Mouse (Mus musculus): ENCODE data around the gene Pnpla3. TPM values are rescaled to one million over a fixed set of nuclear protein-coding genes. Genes with fewer than 3 reads are reported as not detected.

The Pnpla3 gene
- polyA plus RNA-seq, 1 experiment from 2014 or later = 0.61 TPM

DNA sequence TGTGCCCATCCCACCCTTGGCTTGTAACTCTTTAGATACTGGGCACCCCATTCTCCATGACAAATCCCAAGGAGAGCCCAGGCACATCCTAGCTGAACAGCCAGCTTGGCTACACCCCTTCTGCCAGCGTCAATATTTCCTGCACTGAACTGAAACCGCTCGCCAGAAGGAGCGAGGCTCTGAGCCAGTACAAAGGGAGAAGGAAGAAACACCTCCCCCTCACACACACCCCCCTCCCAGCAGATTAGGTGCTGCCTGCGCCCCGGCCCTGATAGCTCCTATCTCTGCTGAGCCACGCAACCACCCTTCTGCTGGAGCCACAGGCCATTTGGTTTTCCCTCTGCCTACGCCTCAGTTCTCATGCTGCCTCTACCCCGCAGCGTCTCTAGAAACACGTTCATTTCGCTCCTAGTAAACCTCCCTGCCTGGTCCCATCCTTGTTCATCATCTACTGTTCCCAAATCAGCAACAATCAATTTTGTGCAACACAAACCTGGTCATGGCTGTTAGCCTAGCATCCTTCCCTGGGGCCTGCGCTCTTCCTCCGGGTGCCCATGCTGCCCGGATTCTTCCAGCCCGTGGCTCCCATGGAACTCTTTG lies 63.6 kb downstream of the Pnpla3 start:
- H3K27me3 ChIP-seq (ENCODE audit: control insufficient read depth, insufficient read depth, low read length) = no peaks in the 10 kb centered on the region
- peak; percentile 36 for ATAC-seq (ENCODE audit: insufficient number of reproducible peaks, insufficient read depth, low FRiP score, low read depth)
- H3K4me1 ChIP-seq (ENCODE audit: control insufficient read depth in 2 of 2, insufficient read depth in 2 of 2, low read length in 2 of 2) = peaks cover 15 to 20% of the 10 kb centered on the region in 2 experiments
- H3K36me3 ChIP-seq (ENCODE audit: control insufficient read depth, insufficient read depth, low read length) = 0 out of 2 replicates have a peak, but pooled peaks cover 3% of the 10 kb centered on the region
- peak overlapping the region; percentile 85 for H3K4me2 ChIP-seq (ENCODE audit: low read length)
- H3K9ac ChIP-seq (ENCODE audit: low read length) = peak overlapping the region; percentile 80
- H3K9me3 ChIP-seq (ENCODE audit: control insufficient read depth, low read length) = no peaks in the 10 kb centered on the region
- WGBS = 4% methylated on average over 16 of the region's 16 CpGs
- peak overlapping the region; percentile 63 to 65 for H3K4me3 ChIP-seq (ENCODE audit: control insufficient read depth in 1 of 2, insufficient read depth in 1 of 2, low read depth in 1 of 2, low read length in 2 of 2)
- peak overlapping the region; percentile 52 to 81 for H3K27ac ChIP-seq (replicated peaks in 1 of 2; ENCODE audit: control insufficient read depth in 1 of 2, insufficient read depth in 1 of 2, low read depth in 2 of 2, low read length in 2 of 2)

DNA sequence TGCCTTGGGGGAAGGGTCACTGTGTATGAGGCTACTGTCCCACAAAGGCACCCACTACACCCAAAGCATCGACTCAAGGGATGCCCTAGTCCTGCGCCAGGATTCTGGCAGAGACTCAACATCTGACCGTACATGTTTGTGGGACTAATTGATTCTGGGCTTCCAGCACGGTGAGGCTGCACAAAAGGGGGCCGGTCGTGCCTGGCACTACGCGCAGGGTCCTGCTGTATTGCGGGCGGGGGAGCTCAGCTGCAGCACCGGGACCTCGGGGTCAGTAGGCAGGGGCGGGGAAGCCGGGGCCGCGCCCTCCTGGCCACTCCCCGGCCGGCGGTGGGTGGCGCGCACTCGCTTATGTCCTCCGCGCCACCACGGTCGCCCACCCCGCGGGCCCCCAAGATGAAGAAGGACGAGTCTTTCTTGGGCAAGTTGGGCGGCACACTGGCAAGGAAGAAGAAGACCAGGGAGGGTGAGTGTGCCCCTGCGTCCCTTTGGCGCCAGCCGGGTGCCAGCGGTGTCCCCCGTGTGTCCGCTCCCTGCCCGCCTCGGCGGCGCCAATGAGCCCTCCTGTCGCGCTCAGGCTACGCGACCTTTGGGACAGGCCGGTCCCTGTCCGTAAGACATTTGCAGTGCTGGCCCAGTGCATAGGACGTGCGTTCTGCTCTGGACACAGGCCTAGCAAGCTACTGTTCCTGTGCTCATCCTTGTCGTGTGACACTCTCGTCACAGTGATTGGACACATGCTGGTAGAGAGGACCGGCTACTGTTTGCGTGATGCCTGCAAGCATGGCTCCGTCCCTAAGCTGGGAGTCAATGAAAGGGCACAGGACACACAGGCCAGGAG lies 64.3 kb downstream of the Pnpla3 start, which contains the start of gene Parvb:
TSS of gene Parvb (plus strand) at position 323 of the 841 bp plus-strand sequence.
- peak; percentile 69 for ATAC-seq (ENCODE audit: insufficient number of reproducible peaks, insufficient read depth, low FRiP score, low read depth)
- Histone ChIP-seq H3K27me3 (ENCODE audit: control insufficient read depth, insufficient read depth, low read length) (no peaks in the 10 kb centered on the region), H3K9me3 (ENCODE audit: control insufficient read depth, low read length) (no peaks in the 10 kb centered on the region), H3K4me1 (ENCODE audit: control insufficient read depth in 2 of 2, insufficient read depth in 2 of 2, low read length in 2 of 2) (peaks cover 15 to 20% of the 10 kb centered on the region in 2 experiments), H3K4me2 (ENCODE audit: low read length) (peak within 1 kb of the TSS; percentile 85), H3K27ac (replicated peaks in 1 of 2; ENCODE audit: control insufficient read depth in 1 of 2, insufficient read depth in 1 of 2, low read depth in 2 of 2, low read length in 2 of 2) (peak within 1 kb of the TSS; percentile 52 to 81), H3K36me3 (ENCODE audit: control insufficient read depth, insufficient read depth, low read length) (0 out of 2 replicates have a peak, but pooled peaks cover 3% of the 10 kb centered on the region), H3K4me3 (ENCODE audit: control insufficient read depth in 1 of 2, insufficient read depth in 1 of 2, low read depth in 1 of 2, low read length in 2 of 2) (peak within 1 kb of the TSS; percentile 63 to 65), H3K9ac (ENCODE audit: low read length) (peak within 1 kb of the TSS; percentile 80)
- WGBS = under 1% methylated on average over 52 of the region's 53 CpGs

DNA sequence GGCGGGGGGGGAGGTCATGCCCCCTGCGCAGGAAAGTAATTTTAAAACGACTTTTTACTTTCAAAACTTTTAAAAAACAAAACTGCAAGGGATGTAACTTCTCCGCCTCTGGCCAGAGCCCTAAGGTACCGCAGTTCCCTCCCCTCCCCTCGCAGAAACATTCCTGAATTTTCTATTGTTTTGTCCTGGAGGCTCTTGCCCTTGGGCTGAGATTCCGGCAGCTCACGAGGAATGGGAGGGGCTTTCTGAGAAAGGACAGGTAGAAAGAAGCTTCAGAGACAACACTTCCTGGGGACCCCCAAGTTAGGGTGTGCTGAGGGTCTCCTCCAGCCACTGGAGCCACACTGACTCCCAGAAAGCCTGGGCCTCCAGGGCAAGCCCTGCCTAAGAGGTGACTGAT lies 65.0 kb downstream of the Pnpla3 start:
- 6% methylated on average over 8 of the region's 8 CpGs for WGBS
- Histone ChIP-seq H3K4me3 (ENCODE audit: control insufficient read depth in 1 of 2, insufficient read depth in 1 of 2, low read depth in 1 of 2, low read length in 2 of 2) (peak overlapping the region; percentile 41 to 63), H3K9me3 (ENCODE audit: control insufficient read depth, low read length) (no peaks in the 10 kb centered on the region), H3K4me2 (ENCODE audit: low read length) (peak overlapping the region; percentile 85), H3K9ac (ENCODE audit: low read length) (peak overlapping the region; percentile 80), H3K27me3 (ENCODE audit: control insufficient read depth, insufficient read depth, low read length) (no peaks in the 10 kb centered on the region), H3K27ac (replicated peaks in 1 of 2; ENCODE audit: control insufficient read depth in 1 of 2, insufficient read depth in 1 of 2, low read depth in 2 of 2, low read length in 2 of 2) (peak overlapping the region; percentile 25 to 81; a peak in 3 of 4 replicates), H3K36me3 (ENCODE audit: control insufficient read depth, insufficient read depth, low read length) (0 out of 2 replicates have a peak, but pooled peaks cover 3% of the 10 kb centered on the region), H3K4me1 (ENCODE audit: control insufficient read depth in 2 of 2, insufficient read depth in 2 of 2, low read length in 2 of 2) (peaks cover 15 to 20% of the 10 kb centered on the region in 2 experiments)
- ATAC-seq (ENCODE audit: insufficient number of reproducible peaks, insufficient read depth, low FRiP score, low read depth) = no peak

DNA sequence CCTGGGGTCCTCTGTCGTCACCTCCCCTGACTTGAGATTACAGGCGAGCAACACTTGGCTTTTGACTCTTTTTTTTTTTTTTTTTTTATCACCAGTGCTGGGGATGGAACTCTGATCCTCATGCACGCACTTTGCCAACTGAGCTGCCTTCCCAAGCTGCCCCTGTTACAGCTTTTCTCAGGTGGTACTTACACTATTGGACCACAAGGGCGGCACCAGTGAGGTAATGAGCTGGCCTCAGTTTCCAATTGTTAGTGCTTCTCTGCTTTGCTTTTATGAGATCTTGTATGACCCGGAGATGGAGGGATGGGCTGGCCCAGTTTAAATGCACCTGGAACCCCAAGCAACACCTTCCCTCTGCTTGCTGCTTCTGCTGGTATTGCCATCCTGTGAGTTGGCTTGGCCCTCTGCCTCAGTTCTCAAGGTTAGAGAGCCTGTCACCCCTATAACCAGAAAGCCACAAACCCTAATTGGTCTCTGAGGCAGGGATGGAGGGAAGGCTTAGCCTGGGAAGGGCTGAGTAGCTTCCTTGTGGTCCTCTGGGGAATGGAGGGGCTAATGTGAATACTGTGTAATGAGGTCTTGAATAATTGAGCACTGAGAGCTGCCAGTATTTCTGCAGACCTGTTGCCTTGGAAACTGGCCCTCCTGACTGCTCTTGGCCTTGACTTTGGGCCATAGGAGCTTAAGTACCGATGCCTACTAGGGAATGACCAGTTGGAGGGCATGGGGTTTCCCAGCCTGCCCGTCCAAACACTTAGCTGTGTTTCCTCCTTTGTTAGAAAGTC lies 67.4 kb downstream of the Pnpla3 start:
- WGBS = 68% methylated on average over 7 of the region's 7 CpGs
- H3K9me3 ChIP-seq (ENCODE audit: control insufficient read depth, low read length) = no peaks in the 10 kb centered on the region
- no peak overlapping the region for H3K4me2 ChIP-seq (ENCODE audit: low read length)
- peak overlapping the region; percentile 34 to 57 for H3K27ac ChIP-seq (replicated peaks in 1 of 2; ENCODE audit: control insufficient read depth in 1 of 2, insufficient read depth in 1 of 2, low read depth in 2 of 2, low read length in 2 of 2)
- no peaks in the 10 kb centered on the region for H3K27me3 ChIP-seq (ENCODE audit: control insufficient read depth, insufficient read depth, low read length)
- H3K36me3 ChIP-seq (ENCODE audit: control insufficient read depth, insufficient read depth, low read length) = 0 out of 2 replicates have a peak, but pooled peaks cover 3% of the 10 kb centered on the region
- H3K4me1 ChIP-seq (ENCODE audit: control insufficient read depth in 2 of 2, insufficient read depth in 2 of 2, low read length in 2 of 2) = peaks cover 28 to 32% of the 10 kb centered on the region in 2 experiments
- H3K4me3 ChIP-seq (ENCODE audit: control insufficient read depth in 1 of 2, insufficient read depth in 1 of 2, low read depth in 1 of 2, low read length in 2 of 2) = no peak overlapping the region
- H3K9ac ChIP-seq (ENCODE audit: low read length) = no peak overlapping the region
- ATAC-seq (ENCODE audit: insufficient number of reproducible peaks, insufficient read depth, low FRiP score, low read depth) = no peak

DNA sequence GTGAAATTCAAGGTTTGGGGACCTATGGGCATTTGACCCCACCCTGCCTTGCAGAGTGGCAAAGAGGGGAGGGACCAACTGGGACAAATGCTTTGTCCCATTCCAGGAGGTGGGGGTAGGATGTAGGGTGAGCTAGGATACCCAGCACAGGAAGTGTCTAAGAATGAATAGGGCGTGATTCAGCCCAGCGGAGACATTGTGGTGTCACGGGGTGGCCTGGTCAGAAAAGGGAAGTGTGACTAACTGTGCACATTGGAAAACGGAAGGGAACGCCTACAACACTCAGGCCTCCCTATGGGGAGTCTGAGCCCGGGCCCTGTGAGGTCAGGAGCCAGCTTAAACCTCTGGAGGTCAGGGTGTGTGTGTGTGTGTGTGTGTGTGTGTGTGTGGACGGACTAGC lies 68.0 kb downstream of the Pnpla3 start:
- Histone ChIP-seq H3K36me3 (ENCODE audit: control insufficient read depth, insufficient read depth, low read length) (0 out of 2 replicates have a peak, but pooled peaks cover 3% of the 10 kb centered on the region), H3K4me1 (ENCODE audit: control insufficient read depth in 2 of 2, insufficient read depth in 2 of 2, low read length in 2 of 2) (peaks cover 27 to 30% of the 10 kb centered on the region in 2 experiments), H3K9me3 (ENCODE audit: control insufficient read depth, low read length) (no peaks in the 10 kb centered on the region), H3K27ac (replicated peaks in 1 of 2; ENCODE audit: control insufficient read depth in 1 of 2, insufficient read depth in 1 of 2, low read depth in 2 of 2, low read length in 2 of 2) (peak overlapping the region in 1 of 2 experiments; percentile 34; a peak in 2 of 4 replicates), H3K9ac (ENCODE audit: low read length) (no peak overlapping the region), H3K4me3 (ENCODE audit: control insufficient read depth in 1 of 2, insufficient read depth in 1 of 2, low read depth in 1 of 2, low read length in 2 of 2) (no peak overlapping the region), H3K27me3 (ENCODE audit: control insufficient read depth, insufficient read depth, low read length) (no peaks in the 10 kb centered on the region), H3K4me2 (ENCODE audit: low read length) (no peak overlapping the region)
- ATAC-seq (ENCODE audit: insufficient number of reproducible peaks, insufficient read depth, low FRiP score, low read depth) = peak; percentile 33
- WGBS = 72% methylated on average over 7 of the region's 7 CpGs

Small RNAs within 50 kb of the gene (microRNA-seq; reads per million reads assigned to microRNA genes)
- gene Mir6392 = not detected

Other genes with a start within 250 kb of the Pnpla3 start
- gene Efcab6, start 102.5 kb upstream of the Pnpla3 start, polyA plus RNA-seq (2014; fragmentation: Nextera tagmentation; extraction: Ambion mirVana) = 0.18 TPM in 1 of 2 replicates, not detected in the other
- gene Sult4a1, start 62.1 kb upstream of the Pnpla3 start, polyA plus RNA-seq (2014; fragmentation: Nextera tagmentation; extraction: Ambion mirVana) = 0.18 and 0.23 TPM in 2 replicates
- gene Pnpla5, start 44.7 kb upstream of the Pnpla3 start, polyA plus RNA-seq (2014; fragmentation: Nextera tagmentation; extraction: Ambion mirVana) = not detected in 2 replicates
- 85.2 and 88.2 TPM in 2 replicates for gene Samm50, start 24.4 kb downstream of the Pnpla3 start, polyA plus RNA-seq (2014; fragmentation: Nextera tagmentation; extraction: Ambion mirVana)
- 15.1 and 18.5 TPM in 2 replicates for gene Parvb, start 64.2 kb downstream of the Pnpla3 start, polyA plus RNA-seq (2014; fragmentation: Nextera tagmentation; extraction: Ambion mirVana)
- 0.80 and 1.1 TPM in 2 replicates for gene Parvg, start 156.2 kb downstream of the Pnpla3 start, polyA plus RNA-seq (2014; fragmentation: Nextera tagmentation; extraction: Ambion mirVana)